Mouse (Mus musculus): ENCODE data around the gene Mgea5. TPM values are rescaled to one million over a fixed set of nuclear protein-coding genes. Genes with fewer than 3 reads are reported as not detected.
A peak's percentile ranks its signal among the peaks of the same experiment; 100 is the strongest.
"Not testable (repeated sequence)": the region's sequence is repeated elsewhere in the genome, so short reads cannot be mapped to it uniquely, and the experiment has no call there.

The Mgea5 gene
- total RNA-seq (2021), result 10 to 100 TPM; 28.2 to 29.1 TPM
- long read RNA-seq, experiment 1, partial matches to known transcripts, result 0 of 4 reads
- long read RNA-seq, experiment 1, other reads (novel, unspliced or antisense), result 4 of 4 reads
- long read RNA-seq, experiment 2, partial matches to known transcripts, result 1 of 7 reads
- long read RNA-seq, experiment 2, other reads (novel, unspliced or antisense), result 6 of 7 reads

- DNase-seq, result peak; percentile 99
Observed at GRCm38 (mm10) chr19:45783181-45783932, at the start of gene Mgea5. Gene Mgea5 (minus strand): TSS chr19:45783837.

- no peak for DNase-seq
Observed at GRCm38 (mm10) chr19:45830679-45831078, 47.0 kb upstream of the Mgea5 start.

- no peak for DNase-seq
Observed at GRCm38 (mm10) chr19:45827736-45828135, 44.1 kb upstream of the Mgea5 start.

- DNase-seq, result no peak
Observed at GRCm38 (mm10) chr19:45827125-45827524, 43.5 kb upstream of the Mgea5 start.

- no peak for DNase-seq
Observed at GRCm38 (mm10) chr19:45826146-45826545, 42.5 kb upstream of the Mgea5 start.

GRCm38 (mm10) chr19:45821832-45822231 lies 38.2 kb upstream of the Mgea5 start:
- no peak for DNase-seq

- no peak for DNase-seq
Observed at GRCm38 (mm10) chr19:45817816-45818490, 34.3 kb upstream of the Mgea5 start.

GRCm38 (mm10) chr19:45816727-45817126 lies 33.1 kb upstream of the Mgea5 start:
- no peak for DNase-seq

GRCm38 (mm10) chr19:45815831-45816405 lies 32.3 kb upstream of the Mgea5 start, which contains the start of gene Kcnip2:
Gene Kcnip2 (minus strand): TSS chr19:45816061.
- no peak for DNase-seq

GRCm38 (mm10) chr19:45815170-45815569 lies 31.5 kb upstream of the Mgea5 start:
- no peak for DNase-seq

GRCm38 (mm10) chr19:45813801-45814200 lies 30.2 kb upstream of the Mgea5 start:
- DNase-seq, result no peak

- DNase-seq, result peak; percentile 52
Observed at GRCm38 (mm10) chr19:45813263-45813662, 29.6 kb upstream of the Mgea5 start.

- no peak for DNase-seq
Observed at GRCm38 (mm10) chr19:45812673-45813252, 29.1 kb upstream of the Mgea5 start.

- no peak for DNase-seq
Observed at GRCm38 (mm10) chr19:45812115-45812514, 28.5 kb upstream of the Mgea5 start.

- no peak for DNase-seq
Observed at GRCm38 (mm10) chr19:45811028-45811674, 27.5 kb upstream of the Mgea5 start.

- no peak for DNase-seq
Observed at GRCm38 (mm10) chr19:45807732-45808131, 24.1 kb upstream of the Mgea5 start.

GRCm38 (mm10) chr19:45805817-45806216 lies 22.2 kb upstream of the Mgea5 start:
- DNase-seq, result not testable (repeated sequence)

GRCm38 (mm10) chr19:45804593-45805368 lies 21.1 kb upstream of the Mgea5 start:
- no peak for DNase-seq

GRCm38 (mm10) chr19:45803408-45803807 lies 19.8 kb upstream of the Mgea5 start:
- no peak for DNase-seq

GRCm38 (mm10) chr19:45802702-45803101 lies 19.1 kb upstream of the Mgea5 start:
- DNase-seq, result no peak

- DNase-seq, result no peak
Observed at GRCm38 (mm10) chr19:45796879-45797278, 13.2 kb upstream of the Mgea5 start.

Data from gastrocnemius, postnatal 25 days (tissue).